Mouse (Mus musculus) gonadal fat pad, adult 2 months (tissue): ENCODE measurements around the gene Babam1. TPM values are rescaled to one million over a fixed set of nuclear protein-coding genes. Genes with fewer than 3 reads are reported as not detected.

ENCODE experiments used
- DNase-seq: peaks from one replicate; pipeline ENCODE4 v3.0.0-alpha.2; 2012; ENCODE audit warnings: low read depth
- polyA plus RNA-seq: library from polyadenylated mRNA; depleted of rRNA; stranded (reverse); fragments of >200 nt; gene quantifications from 2 replicates; pipeline ENCODE4 v1.2.3, GENCODE M21; 2012; rRNA removed

Gene Babam1
- 107 and 126 TPM in 2 replicates for polyA plus RNA-seq

DNA sequence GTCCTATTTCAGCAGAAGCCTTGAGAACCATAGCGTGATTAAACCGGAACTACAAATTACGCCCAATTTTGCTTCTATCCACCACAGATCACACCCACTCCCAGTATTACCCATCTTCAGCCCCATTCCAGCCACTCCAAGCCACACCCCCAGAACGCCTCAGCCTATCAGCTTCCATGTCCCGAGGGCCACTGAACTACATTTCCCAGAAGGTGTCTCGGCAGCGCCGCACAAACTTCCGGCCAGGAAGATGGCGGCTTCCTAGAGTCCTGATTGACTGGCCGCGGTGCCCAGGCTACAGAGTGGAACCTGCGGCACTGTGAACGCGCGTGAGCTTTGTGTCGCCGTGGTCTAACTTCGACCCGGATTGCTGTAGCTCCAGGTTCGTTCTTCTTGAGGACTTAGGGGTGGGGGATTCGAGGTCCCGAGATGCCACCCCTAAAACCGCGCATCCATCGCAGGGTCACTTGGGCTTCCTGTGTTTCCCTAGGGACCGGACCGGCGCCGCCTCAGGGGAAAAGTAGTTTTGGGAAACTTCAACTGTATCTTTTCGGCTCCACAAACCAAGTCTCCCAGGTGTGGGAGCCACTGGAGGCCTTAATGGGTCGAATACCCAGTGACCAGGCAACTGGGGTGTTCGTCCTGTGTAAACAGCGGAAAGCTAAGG is at the start of gene Babam1:
Babam1 (plus strand) TSS at position 223 of the 667 bp plus-strand sequence.
- DNase-seq = peak; percentile 81

DNA sequence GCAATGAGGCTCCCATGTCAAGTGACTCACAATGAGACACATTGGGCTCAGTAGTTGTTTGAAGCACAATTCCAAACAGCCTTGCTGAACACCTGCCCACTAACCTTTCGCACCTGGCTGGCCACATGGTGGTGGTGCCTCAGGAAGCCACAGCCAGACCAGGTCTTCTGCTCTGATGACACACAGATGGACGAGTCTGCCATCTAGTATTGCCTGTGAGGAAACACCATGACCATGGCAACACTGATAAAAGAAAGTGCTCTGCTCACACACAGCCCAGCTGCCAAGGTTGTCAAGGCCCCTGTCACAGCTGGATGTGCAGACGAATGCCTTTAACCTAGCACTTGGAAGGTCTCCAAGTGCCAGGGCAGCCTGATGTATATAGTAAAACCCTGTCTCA is 45.5 kb upstream of the Babam1 start:
- no peak for DNase-seq

DNA sequence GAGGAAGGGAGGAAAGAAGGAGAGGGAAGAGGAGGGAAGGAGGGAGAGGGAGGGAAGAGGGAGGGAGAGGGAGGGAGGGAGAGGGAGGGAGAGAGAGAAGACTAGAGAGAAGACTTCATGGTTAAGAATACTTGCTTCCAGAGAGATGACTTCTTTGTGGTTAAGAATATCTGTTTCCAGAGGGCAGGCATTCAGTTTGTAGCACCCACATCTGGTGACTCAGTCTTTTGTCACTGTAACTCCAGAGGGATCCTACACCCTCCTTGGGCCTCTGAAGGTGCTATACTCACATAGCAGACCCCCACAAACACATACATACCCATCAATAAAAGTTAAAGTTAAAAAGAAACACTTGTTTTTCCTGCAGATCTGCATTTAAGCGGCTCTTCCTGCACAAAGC is 45.1 kb upstream of the Babam1 start:
- DNase-seq = no peak

DNA sequence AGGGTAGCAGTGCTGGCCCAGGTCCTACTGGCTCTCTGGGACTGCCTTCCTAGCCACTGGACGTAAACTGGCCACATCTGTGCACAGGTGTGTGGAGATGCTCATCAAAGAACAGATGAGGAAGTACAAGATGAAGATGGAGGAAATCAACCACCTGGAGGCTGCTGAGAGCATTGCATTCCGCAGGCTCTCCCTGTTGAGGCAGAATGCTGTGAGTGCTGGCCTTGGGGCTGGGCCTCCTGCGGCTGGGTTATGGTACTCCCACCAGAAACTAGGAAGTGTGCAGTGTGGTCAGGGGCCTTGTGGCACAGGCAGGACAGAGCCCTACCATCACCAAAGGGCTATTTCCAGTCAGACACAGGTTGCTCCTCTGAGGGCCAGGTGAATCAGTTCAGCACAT is 38.6 kb upstream of the Babam1 start:
- DNase-seq = no peak

DNA sequence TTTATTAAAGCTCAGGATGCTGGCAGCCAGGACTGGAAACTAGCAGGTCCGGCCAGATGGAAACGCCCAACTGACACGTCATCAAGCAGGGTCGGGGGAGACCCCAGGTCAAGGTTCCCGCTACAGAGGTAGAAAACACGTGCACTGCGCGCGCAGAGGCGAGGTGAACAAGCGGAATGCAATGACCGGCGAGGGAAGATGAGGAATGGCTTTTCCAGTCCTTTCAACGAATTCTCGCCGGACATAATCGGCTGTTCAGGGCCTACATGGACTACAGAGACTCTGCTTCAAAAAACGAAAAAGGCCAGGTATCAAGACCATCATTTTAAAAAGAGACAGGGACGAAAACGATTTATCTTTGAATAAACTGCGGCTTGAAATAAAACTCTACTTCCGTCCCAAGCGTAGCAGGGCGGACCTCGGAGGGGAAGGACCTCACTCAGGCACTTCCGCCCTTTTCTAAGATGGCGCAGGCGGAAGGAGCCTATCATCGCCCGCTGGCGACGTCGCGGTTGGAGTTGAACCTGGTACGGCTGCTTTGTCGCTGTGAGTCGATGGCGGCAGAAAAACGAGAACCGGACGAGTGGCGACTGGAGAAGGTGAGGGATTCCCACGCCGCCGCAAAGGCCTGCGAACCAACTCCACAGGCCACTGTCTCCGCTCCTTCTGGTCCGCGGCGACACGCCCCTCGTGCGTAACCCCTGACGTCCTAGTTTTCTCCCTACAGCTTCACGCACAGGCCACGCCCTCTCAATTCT is 29.7 kb upstream of the Babam1 start, which contains the start of gene Use1:
Use1 (plus strand) TSS at position 78 of the 758 bp plus-strand sequence.
- DNase-seq = peak; percentile 86

DNA sequence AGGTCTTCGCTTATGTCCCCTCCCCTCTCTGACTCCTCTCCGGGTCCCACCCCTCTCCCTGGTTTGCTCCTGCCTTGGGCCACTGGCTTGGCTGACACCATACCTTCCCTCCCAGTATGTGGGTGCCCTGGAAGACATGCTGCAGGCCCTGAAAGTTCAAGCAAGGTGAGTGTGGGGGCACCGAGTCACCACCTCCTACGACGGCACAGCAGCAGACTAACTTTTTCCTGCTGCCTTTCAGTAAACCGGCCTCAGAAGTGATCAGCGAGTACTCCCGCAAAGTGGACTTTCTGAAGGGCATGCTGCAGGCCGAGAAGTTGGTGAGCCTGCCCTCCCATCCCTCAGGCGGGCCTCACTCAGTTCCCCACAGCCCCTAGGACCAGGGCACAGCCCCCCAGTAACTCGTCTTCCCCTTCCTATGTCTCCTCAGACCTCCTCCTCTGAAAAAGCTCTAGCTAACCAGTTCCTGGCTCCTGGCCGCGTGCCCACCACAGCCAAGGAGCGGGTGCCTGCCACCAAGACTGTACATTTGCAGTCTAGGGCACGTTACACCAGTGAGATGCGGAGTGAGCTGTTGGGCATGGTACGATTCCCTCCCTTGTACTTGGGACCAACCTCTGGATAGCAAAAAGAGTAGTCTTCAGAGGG is 29.0 kb upstream of the Babam1 start:
- DNase-seq = no peak

DNA sequence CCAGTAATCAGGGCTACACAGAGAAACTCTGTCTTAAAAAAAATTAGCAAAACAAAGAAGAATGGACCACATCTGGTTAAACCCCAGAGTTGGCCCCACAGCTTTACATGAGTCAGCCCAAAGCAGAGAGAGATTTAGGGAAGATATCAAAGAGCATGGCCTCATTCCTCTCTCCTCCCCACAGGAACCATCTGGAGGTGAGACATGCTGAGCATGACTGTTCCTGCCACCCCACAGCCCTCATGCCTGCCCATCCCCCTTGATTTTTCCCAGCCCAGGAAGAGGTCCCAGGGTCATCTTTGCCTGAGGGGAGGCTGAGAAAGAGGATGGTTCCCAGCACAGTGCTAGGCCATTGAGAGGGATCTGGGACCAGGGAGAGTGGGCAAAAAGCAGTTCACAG is 28.3 kb upstream of the Babam1 start:
- DNase-seq = no peak

DNA sequence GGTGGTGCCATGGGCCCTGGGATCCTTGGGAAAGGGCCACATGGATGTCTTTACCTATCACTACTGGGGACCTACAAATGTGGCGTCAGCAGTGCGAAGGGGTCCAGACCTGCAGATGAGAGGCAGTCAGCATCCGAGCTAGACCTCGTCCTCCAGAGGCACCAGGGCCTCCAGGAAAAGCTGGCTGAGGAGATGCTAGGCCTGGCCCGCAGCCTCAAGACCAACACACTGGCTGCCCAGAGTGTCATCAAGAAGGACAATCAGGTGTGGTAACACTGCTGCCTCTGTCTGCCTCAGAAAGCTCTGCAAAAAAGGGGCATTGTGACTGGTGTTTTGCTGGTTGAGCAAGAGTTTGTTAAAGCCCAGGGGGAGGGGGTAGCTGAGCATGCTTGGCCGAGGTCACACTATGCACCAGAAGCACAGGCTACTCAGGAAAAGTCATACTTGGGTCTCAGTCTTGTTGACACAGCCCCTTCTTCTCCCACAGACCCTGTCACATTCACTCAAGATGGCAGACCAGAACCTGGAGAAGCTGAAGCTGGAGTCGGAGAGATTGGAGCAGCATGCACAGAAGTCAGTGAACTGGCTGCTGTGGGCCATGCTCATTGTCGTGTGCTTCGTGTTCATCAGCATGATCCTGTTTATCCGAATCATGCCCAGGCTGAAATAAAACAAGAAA is 27.5 kb upstream of the Babam1 start:
- DNase-seq = no peak

DNA sequence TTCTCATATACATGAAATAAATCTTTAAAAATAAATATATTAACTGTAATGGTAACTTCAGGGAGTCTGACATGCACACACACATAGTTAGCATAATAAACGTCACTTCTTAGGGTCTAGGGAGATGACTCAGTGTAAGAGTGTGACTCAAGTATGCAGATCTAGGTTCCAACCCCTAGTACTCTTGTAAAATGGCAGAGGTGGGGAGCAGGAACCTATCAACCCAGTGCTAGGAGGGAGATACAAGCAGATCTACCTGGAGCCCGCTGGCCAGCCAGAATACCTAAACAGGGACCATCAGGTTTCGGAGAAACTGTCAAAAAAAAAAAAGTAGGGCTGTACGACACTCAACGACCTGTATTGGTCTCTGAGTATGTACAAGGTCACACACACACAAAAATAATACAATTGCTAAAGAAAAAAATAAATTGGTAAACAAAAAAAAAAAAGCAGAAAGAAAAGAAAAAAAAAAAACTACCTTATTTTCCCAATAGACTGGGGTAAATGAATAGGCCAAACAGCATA is 25.9 kb upstream of the Babam1 start:
- DNase-seq = no peak

DNA sequence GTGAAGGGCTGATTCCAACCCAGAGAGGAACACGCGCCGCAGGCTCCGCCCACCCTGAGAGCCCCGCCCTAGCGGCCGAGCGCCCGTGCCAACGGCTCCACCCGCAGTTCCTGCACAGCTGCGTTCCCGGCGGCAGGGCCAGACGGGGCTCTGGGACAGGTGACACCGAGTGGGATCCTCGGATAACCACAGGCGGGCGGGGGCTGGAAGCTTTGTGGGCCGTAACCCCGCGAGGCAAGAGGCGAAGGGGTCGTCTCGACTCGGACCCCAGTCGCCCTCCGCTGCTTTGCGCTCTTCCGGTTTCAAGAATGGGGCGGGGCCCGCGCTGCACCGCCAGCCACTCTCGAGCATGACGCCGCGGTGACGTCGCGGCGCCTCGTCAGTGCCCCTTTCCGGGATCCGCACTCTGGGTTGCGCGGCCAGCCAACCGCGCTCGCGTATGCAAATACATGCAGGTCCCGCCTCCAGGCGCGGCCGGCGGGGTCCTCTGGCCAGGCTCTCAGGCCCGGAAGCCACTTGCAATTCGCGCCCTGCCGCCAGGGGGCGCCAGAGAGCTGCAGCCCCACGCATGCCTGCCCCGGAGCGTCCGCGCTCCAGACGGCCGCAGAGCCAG is 25.3 kb upstream of the Babam1 start, which contains the start of gene Ocel1:
Ocel1 (plus strand) TSS at position 63 of the 613 bp plus-strand sequence.
- no peak for DNase-seq

DNA sequence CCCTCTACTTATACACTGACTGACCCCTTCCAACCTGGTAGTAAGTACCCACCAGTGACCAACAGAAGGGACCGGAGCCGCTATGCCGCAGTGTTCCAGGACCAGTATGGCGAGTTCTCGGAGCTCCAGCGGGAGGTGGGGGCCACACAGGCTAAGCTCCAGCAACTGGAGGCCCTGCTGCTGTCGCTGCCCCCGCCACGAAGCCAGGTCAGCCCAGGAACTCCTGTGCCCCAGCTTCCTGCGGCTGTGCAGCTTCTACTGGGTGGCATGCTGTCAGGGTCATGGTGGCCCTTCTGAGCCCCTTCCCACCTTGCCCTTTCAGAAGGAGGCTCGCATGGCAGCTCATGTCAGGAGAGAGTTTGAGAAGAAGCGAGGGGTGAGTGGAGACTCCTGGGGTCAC is 24.2 kb upstream of the Babam1 start:
- DNase-seq = no peak

DNA sequence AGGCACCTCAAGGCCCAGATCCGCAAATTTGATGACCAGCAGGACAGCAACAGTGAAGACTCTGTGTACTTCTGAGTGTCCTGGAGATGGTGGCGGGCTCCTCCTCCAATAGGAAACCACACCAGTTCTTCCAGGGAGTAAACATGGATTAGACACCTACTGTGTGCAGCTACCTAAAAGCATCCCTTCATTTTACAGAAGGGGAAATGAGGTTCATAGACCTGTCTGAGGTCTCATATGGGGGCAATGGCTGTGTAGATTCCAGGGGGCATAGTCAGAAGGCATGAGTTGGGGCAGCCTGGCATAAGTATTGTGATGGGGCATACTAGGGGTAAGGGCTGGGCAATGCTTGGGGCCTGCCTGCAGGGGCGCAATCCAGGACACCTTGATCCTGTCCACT is 23.7 kb upstream of the Babam1 start:
- DNase-seq = no peak

DNA sequence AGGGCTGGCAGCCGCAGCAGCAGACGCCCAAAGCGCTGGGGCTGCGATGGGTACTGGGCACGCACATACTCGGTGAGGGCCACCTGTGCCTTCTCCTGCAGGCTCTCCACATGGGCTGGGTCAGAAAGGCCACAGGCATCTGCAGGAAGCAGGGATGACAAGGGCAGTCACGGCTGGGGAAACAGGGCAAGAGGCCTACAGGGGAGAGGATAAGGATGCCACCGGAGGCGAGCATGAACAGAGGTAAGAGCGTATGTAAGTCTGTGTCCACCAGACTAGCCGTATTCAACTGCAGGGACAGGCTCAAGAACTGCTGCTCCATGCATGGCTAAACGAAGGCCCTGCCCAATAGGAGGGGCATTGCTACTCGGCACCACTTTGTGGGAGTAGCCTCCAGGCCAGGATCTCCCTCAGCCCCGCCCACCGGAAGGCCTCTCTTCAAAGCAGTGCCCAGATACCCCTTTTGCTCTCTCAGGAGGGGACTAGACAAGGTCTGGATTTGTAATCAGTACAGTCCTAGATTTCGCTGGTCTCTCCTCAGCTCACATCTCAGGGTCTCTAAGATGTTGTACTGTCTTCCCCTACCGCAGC is 21.9 kb upstream of the Babam1 start:
- no peak for DNase-seq

DNA sequence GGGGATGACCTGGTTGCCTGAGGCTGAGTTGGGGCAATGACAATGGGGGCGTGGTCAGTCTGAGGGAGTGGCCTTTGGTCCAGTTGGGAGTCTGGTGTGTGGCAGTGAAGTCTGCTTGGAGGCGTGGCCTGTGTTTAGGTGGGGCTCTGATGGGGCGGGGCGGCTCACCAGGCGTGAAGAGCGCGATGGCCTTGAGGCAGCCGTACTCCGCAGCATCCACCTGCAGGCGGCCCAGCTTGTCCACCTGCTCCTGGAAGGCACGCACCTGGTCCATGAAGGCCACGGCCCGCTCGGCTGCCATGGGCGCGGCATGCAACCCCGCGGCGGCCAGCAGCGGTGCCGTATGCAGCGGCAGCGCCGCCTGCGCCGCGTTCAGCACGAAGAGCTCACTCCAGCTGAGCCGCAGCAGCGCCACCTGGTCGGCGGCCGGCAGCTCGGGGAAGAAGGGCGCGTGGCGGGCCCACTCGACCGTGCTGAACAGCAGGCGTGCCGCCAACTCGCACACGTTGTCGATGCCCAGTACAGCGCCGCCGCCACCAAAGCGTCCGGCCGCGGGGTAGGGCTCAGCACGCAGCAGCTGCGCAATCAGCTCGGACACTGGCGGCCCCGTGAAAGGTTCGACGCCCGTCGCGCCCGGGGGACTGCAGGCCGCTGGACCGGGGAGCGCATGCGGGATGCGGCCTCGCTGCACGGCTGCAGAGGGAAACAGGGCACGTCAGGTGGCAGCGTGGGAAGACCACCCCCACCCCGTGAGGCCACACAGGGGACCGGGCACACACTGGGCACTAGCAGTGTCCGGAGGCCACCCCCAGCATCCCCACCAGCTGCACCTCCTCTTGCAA is 20.9 kb upstream of the Babam1 start:
- DNase-seq = no peak

DNA sequence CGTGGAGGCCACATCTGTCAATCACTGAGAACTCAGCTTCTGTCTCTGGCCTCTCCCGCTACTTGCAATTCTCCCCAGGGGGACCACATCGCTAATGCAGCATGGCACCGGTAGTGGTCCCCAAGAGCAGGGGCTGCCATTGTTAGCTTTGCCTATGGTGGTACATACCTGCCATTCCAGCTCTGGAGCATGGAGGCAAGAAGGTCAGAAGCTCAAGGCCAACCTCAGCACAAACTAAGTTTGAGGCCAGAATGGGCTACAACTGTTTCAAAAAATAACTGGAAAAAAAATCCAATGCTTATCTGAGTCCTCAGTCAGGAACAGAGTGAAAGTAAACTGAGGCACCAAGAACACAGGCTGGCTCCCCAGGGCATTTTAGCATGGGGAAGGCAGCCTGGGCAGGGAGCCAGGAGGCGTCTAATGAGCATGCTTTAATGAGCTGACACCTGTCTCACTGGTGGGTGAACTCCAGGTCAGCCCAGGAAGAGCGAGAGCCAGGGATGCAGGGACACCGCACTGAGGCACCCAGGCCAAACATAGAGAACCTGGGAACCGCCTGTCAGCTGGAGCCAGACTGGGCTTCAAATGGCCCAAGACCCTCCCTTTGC is 20.1 kb upstream of the Babam1 start:
- no peak for DNase-seq

DNA sequence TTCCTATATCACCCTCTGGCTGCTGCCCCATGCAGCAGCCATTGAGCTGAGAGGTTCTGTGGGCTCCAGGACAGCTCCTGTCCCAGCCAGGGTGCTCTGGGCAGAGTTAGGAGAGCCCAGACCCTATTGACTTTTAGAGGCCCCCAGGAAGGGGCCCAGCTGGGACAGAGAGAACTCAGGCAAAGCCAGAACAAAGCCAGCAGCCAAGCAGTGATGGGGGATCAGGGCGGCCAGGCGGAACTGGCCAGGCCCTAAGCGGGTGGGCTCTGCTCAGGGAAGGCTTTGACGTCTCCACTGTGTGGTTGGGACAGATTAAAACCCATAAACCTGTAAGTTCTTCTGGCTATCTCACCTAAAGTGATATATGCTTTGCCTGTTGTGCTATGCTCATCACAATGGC is 17.7 kb upstream of the Babam1 start:
- no peak for DNase-seq

DNA sequence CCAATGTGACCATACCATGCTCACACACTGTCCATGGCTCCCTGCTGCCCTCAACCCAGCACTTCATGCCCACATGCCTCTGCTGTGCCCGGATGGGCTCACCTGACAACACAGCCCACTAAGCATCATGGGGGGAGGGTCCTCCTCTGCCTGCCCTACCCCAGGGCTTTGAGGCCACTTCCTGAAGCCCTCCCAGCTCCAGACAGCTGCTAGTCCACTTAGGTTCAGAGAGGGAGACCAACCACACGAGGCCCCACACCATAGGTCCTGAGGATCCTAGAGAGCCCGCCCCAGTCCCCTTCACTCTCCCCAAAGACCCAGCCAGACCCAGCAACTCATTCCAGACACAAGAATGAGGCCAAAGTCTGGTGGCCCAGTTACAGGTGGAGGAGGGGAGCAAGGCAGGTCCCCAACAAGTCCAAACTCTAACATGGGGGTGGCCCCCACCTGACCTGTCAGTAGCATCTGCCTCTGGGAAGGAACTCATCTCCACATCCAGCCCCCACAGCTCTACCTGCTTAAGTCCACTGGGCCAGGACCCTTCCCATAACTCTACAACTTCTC is 17.1 kb upstream of the Babam1 start:
- DNase-seq = no peak

DNA sequence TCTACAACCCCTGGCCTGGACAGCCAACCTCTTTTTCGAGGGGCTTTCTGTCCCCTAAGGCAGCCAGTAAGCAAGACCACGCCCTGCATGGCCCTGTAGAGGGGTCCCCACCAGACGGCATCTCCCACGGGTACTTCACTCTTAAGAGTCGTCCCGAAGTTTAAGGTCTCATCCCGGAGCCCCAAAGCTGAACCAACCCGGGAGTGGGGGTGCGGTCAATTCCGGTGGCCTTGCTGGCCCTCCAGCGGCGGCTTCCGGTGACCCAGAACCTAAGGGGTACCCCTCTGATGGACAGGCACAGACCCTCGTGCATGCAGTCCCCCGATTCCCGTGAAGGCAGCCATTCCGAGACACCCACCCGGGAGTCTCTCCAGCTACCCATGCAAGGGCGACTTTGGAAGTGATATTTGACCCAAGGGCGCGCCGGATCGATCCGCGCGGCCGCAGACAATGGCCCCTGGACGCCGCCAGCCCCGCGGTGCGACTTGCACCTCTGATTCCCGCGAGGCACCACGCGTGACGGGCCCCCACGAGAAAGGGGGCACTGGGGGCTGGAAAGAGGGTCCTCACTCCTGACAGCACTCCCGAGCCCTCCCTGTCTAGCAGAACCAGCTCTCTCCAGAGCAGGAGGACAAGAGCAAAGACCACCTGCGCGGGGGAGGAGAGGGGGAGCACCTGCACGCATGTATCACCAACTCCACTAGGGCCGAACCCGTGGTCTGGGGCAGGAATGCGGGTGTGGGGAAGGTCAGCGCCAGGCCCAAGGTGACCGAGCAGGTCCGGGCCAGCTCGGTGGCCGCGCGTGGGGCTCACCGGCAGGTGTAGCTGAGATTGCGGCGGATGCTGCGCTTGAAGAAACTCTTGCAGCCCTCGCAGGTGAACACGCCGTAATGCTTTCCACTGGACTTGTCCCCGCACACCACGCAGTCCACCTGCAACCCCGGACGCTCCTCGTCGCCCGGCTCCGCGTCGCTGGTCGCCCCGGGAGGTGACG is 16.2 kb upstream of the Babam1 start:
- DNase-seq = no peak
